In the genomic region with DNA sequence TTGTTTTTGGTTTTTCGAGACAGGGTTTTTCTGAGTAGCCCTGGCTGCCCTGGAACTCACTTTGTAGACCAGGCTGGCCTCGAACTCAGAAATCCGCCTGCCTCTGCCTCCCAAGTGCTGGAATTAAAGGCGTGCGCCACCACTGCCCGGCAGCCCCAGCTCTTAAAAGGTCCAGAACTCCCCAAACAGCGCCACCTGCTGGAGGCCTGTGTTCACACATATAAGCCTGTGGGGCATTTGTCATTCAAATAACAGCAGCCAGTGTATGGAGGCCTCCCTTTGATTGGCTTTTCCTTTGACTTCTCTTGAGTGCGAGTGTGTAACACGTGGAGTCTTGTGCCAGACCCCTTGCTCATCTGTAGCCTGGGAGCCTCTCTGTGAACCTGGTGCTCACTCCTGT, we compare ENCODE assay signal across 16 mouse cellular contexts. TPM values are rescaled to one million over a fixed set of nuclear protein-coding genes. Genes with fewer than 3 reads are reported as not detected.
DNase-seq lines count a peak whose midpoint lies in the region; ATAC-seq and TF ChIP-seq lines count a peak whose summit lies in the region.
"Had no signal": no experiment of that assay in that cellular context is flagged by ENCODE, and none has a peak within 500 bp of the region (broad histone marks: within the 10 kb centered on the region; RNA-seq: fewer than 3 reads in every experiment).

No protein-coding gene starts in this region.

- intact Hi-C loops in heart, postnatal 10 days (cut with DNase I), result no loop called here

- H3K4me2 ChIP-seq in forebrain, postnatal 0 days (ENCODE audit: low read depth), result no peak overlapping the region
- H3K4me2 ChIP-seq in forebrain, embryonic 12.5 days, result no peak overlapping the region
- H3K4me2 ChIP-seq: midbrain, embryonic 11.5 days; neural tube, embryonic 12.5 days had no signal

- TF ChIP-seq POLR2A in lung, adult 2 months (IDR thresholded peaks at IDR 0.05; ENCODE audit: borderline replicate concordance, extremely low read depth, low read depth, low read length), result no peak

- ATAC-seq in forebrain, postnatal 0 days, result no peak
- no peak for ATAC-seq in forebrain, embryonic 12.5 days (ENCODE audit: low FRiP score)
- ATAC-seq: hindbrain, embryonic 16.5 days had no signal

- DNase-seq in forebrain, postnatal 0 days, result no peak
- DNase-seq in lung, adult 2 months, result no peak
- no peak for DNase-seq in lung, postnatal 25 days (ENCODE audit: low spot score)
- peak; percentile 60 for DNase-seq in ES-CJ7 (ENCODE audit: low read depth, low spot score)
- DNase-seq in induced T-regulatory cell, adult 2 months (ENCODE audit: low read depth), result peak; percentile 54
- DNase-seq in heart, postnatal 10 days, result no peak
- no peak for DNase-seq in frontal cortex, postnatal 10 days (ENCODE audit: low spot score in 2 of 2)
- DNase-seq: embryo, embryonic 11 days; gastrocnemius, postnatal 14 days had no signal

- H3K4me1 ChIP-seq in forebrain, postnatal 0 days (ENCODE audit: insufficient read depth), result no peaks in the 10 kb centered on the region
- H3K4me1 ChIP-seq in forebrain, embryonic 12.5 days, result peaks cover 3% of the 10 kb centered on the region
- no peaks in the 10 kb centered on the region for H3K4me1 ChIP-seq in lung, adult 2 months (ENCODE audit: control insufficient read depth, insufficient read depth, low read length)

- peak; percentile 35 for TF ChIP-seq CTCF in forebrain, postnatal 0 days (IDR thresholded peaks at IDR 0.05; ENCODE audit: low read depth)
- TF ChIP-seq CTCF in lung, adult 2 months (IDR thresholded peaks at IDR 0.05; ENCODE audit: insufficient read depth, low read length), result 0 out of 2 replicates have a peak, but pooled peaks have one; percentile 9

- no peaks in the 10 kb centered on the region for H3K9me3 ChIP-seq in forebrain, postnatal 0 days (ENCODE audit: low read length)
- no peaks in the 10 kb centered on the region for H3K9me3 ChIP-seq in forebrain, embryonic 12.5 days
- H3K9me3 ChIP-seq: neural tube, embryonic 12.5 days had no signal

- WGBS in forebrain, postnatal 0 days, result 90% methylated on average over 9 of the region's 9 CpGs
- WGBS in forebrain, embryonic 12.5 days, result 86% methylated on average over 9 of the region's 9 CpGs
- 89% methylated on average over 9 of the region's 9 CpGs for WGBS in lung, adult 2 months

- peaks cover 67% of the 10 kb centered on the region for H3K36me3 ChIP-seq in forebrain, postnatal 0 days (ENCODE audit: insufficient read depth)
- H3K36me3 ChIP-seq in forebrain, embryonic 12.5 days (replicated peaks), result peaks cover 79% of the 10 kb centered on the region

- no peak overlapping the region for H3K4me3 ChIP-seq in forebrain, postnatal 0 days (ENCODE audit: low read depth, low read length)
- no peak overlapping the region for H3K4me3 ChIP-seq in forebrain, embryonic 12.5 days (replicated peaks)
- no peak overlapping the region for H3K4me3 ChIP-seq in lung, adult 2 months (replicated peaks; ENCODE audit: extremely low read depth, low read depth, low read length)
- H3K4me3 ChIP-seq: neural tube, embryonic 12.5 days had no signal

- no peak overlapping the region for H3K27ac ChIP-seq in forebrain, postnatal 0 days (ENCODE audit: low read depth, low read length)
- no peak overlapping the region for H3K27ac ChIP-seq in forebrain, embryonic 12.5 days
- H3K27ac ChIP-seq: neural tube, embryonic 12.5 days had no signal

- no peak overlapping the region for H3K9ac ChIP-seq in forebrain, postnatal 0 days
- H3K9ac ChIP-seq in forebrain, embryonic 12.5 days, result no peak overlapping the region
- H3K9ac ChIP-seq: neural tube, embryonic 12.5 days had no signal

- H3K27me3 ChIP-seq in forebrain, postnatal 0 days (ENCODE audit: insufficient read depth, low read length), result no peaks in the 10 kb centered on the region
- H3K27me3 ChIP-seq in forebrain, embryonic 12.5 days, result no peaks in the 10 kb centered on the region
- H3K27me3 ChIP-seq: CH12.LX; neural tube, embryonic 12.5 days had no signal

RNA-seq across cellular contexts. Expression of a gene that starts 24.0 kb away (rescaled TPM):
- 32.2 and 48.9 TPM in 2 replicates for total RNA-seq in forebrain, postnatal 0 days (2014; rRNA removed)
- 5.1 and 7.8 TPM in 2 replicates for polyA plus RNA-seq in forebrain, postnatal 0 days (2015; fragmentation: Nextera tagmentation; extraction: Ambion mirVana)
- 1.6 and 1.8 TPM in 2 replicates for polyA plus RNA-seq in forebrain, embryonic 12.5 days (2016; fragmentation: Nextera tagmentation; extraction: Ambion mirVana)
- polyA plus RNA-seq in lung, adult 2 months (2012; rRNA removed), result 0.05 and 0.18 TPM in 2 replicates
- under 1 TPM in 1 of 2 experiments, not detected in 1; 0.02 TPM for total RNA-seq in heart, postnatal 10 days (2021)
- total RNA-seq: CH12.LX had no signal
- polyA plus RNA-seq: heart, embryonic 14.5 days; lung, embryonic 16.5 days had no signal

RNA-seq across cellular contexts. Expression of a gene that starts 32.0 kb away (rescaled TPM):
- total RNA-seq in forebrain, postnatal 0 days (2014; rRNA removed), result 90.9 and 116 TPM in 2 replicates
- 83.8 and 97.9 TPM in 2 replicates for polyA plus RNA-seq in forebrain, postnatal 0 days (2015; fragmentation: Nextera tagmentation; extraction: Ambion mirVana)
- 54.8 and 62.3 TPM in 2 replicates for polyA plus RNA-seq in forebrain, embryonic 12.5 days (2016; fragmentation: Nextera tagmentation; extraction: Ambion mirVana)
- 53.0 and 58.6 TPM in 2 replicates for polyA plus RNA-seq in lung, adult 2 months (2012; rRNA removed)
- 1 to 10 TPM; 4.8 to 5.0 TPM for total RNA-seq in heart, postnatal 10 days (2021)

Comparison
In these comparisons a context has a peak if more than half of its experiments do, and no peak if none do; other contexts are left out.
1. DNase-seq: peak in ES-CJ7 (single experiment) and induced T-regulatory cell, adult 2 months (single experiment); none in forebrain, postnatal 0 days (single experiment), lung, adult 2 months (single experiment), lung, postnatal 25 days (single experiment), heart, postnatal 10 days (0 of 2) and frontal cortex, postnatal 10 days (0 of 2).